Mouse (Mus musculus): ENCODE data around the gene Cryaa.

Cryaa gene
- long read RNA-seq, experiment 1: 0 reads
- long read RNA-seq, experiment 2: 0 reads

GRCm38 (mm10) chr17:31677507-31677906 is at the start of gene Cryaa:
Gene Cryaa (plus strand): TSS chr17:31677807.
- intact Hi-C loops (cut with DNase I): no loop called here

GRCm38 (mm10) chr17:31627961-31628360 is 49.6 kb upstream of the Cryaa start:
- intact Hi-C loops (cut with DNase I): no loop called here

GRCm38 (mm10) chr17:31631081-31631800 is 46.4 kb upstream of the Cryaa start:
- intact Hi-C loops (cut with DNase I): no loop called here

- intact Hi-C loops (cut with DNase I): no loop called here
Observed at GRCm38 (mm10) chr17:31633007-31633406, 44.6 kb upstream of the Cryaa start.

- intact Hi-C loops (cut with DNase I): no loop called here
Observed at GRCm38 (mm10) chr17:31634896-31635295, 42.7 kb upstream of the Cryaa start.

GRCm38 (mm10) chr17:31635781-31636180 is 41.8 kb upstream of the Cryaa start:
- intact Hi-C loops (cut with DNase I): no loop called here

- intact Hi-C loops (cut with DNase I): no loop called here
Observed at GRCm38 (mm10) chr17:31636277-31636941, 41.2 kb upstream of the Cryaa start.

- intact Hi-C loops (cut with DNase I): no loop called here
Observed at GRCm38 (mm10) chr17:31636942-31637811, 40.4 kb upstream of the Cryaa start, which contains the start of gene Cbs. Gene Cbs (minus strand): TSS chr17:31637238.

GRCm38 (mm10) chr17:31637866-31638570 is 39.6 kb upstream of the Cryaa start:
- intact Hi-C loops (cut with DNase I): no loop called here

GRCm38 (mm10) chr17:31639651-31640050 is 38.0 kb upstream of the Cryaa start:
- intact Hi-C loops (cut with DNase I): no loop called here

GRCm38 (mm10) chr17:31642331-31642730 is 35.3 kb upstream of the Cryaa start:
- intact Hi-C loops (cut with DNase I): no loop called here

GRCm38 (mm10) chr17:31642913-31643312 is 34.7 kb upstream of the Cryaa start:
- intact Hi-C loops (cut with DNase I): no loop called here

- intact Hi-C loops (cut with DNase I): no loop called here
Observed at GRCm38 (mm10) chr17:31646199-31647002, 31.2 kb upstream of the Cryaa start.

- intact Hi-C loops (cut with DNase I): no loop called here
Observed at GRCm38 (mm10) chr17:31652152-31652551, 25.5 kb upstream of the Cryaa start.

GRCm38 (mm10) chr17:31653277-31653676 is 24.3 kb upstream of the Cryaa start:
- intact Hi-C loops (cut with DNase I): no loop called here

- intact Hi-C loops (cut with DNase I): no loop called here
Observed at GRCm38 (mm10) chr17:31655366-31655765, 22.2 kb upstream of the Cryaa start.

- intact Hi-C loops (cut with DNase I): no loop called here
Observed at GRCm38 (mm10) chr17:31656682-31657081, 20.9 kb upstream of the Cryaa start.

- intact Hi-C loops (cut with DNase I): no loop called here
Observed at GRCm38 (mm10) chr17:31657141-31657983, 20.2 kb upstream of the Cryaa start.

GRCm38 (mm10) chr17:31658136-31658467 is 19.5 kb upstream of the Cryaa start:
- intact Hi-C loops (cut with DNase I): no loop called here

Data from adrenal gland (tissue).